Mouse (Mus musculus) lung, embryonic 14.5 days (tissue): ENCODE data around the gene Olfr318. TPM values are rescaled to one million over a fixed set of nuclear protein-coding genes. Genes with fewer than 3 reads are reported as not detected.
"Not testable (repeated sequence)": the region's sequence is repeated elsewhere in the genome, so short reads cannot be mapped to it uniquely, and the experiment has no call there.

Experiments used
- ATAC-seq: fragments of 200-750 bp; cut with Nextera tagmentation; 2 replicates; pipeline ENCODE4 v1.8.0; 2017; ENCODE audit warnings: mild to moderate bottlenecking, moderate TSS enrichment, moderate library complexity; ENCODE audit not compliant: insufficient read depth
- DNase-seq: peaks from one replicate; pipeline ENCODE4 v3.0.0-alpha.2; 2015
- H3K27ac ChIP-seq: fragments of 300-500 bp; sonication (generic); 2 replicates; pipeline ENCODE4 v1.5.1; 2014; ENCODE audit warnings: low read depth, mild to moderate bottlenecking, moderate library complexity
- H3K27me3 ChIP-seq: fragments of 300-500 bp; sonication (generic); 2 replicates; pipeline ENCODE4 v1.6.1; 2014; ENCODE audit warnings: low read length, control low read depth; ENCODE audit not compliant: insufficient read depth
- H3K36me3 ChIP-seq: fragments of 300-500 bp; sonication (generic); 2 replicates; pipeline ENCODE4 v1.6.1; 2014; ENCODE audit warnings: control low read depth; ENCODE audit not compliant: insufficient read depth
- H3K4me1 ChIP-seq: fragments of 300-500 bp; sonication (generic); 2 replicates; pipeline ENCODE4 v1.6.1; 2014; ENCODE audit warnings: antibody characterized with exemption, control low read depth; ENCODE audit not compliant: insufficient read depth
- H3K4me2 ChIP-seq: fragments of 300-500 bp; sonication (generic); 2 replicates; pipeline ENCODE4 v1.6.1; 2014; ENCODE audit warnings: mild to moderate bottlenecking
- H3K4me3 ChIP-seq: fragments of 300-500 bp; sonication (generic); 2 replicates; pipeline ENCODE4 v1.5.1; 2014; ENCODE audit warnings: low read depth, low read length
- H3K9ac ChIP-seq: fragments of 300-500 bp; sonication (generic); 2 replicates; pipeline ENCODE4 v1.6.1; 2014
- H3K9me3 ChIP-seq: fragments of 300-500 bp; sonication (generic); 2 replicates; pipeline ENCODE4 v1.6.1; 2016; ENCODE audit warnings: low read depth, low read length, control low read depth
- CTCF ChIP-seq: IDR thresholded peaks from 2 replicates; pipeline ENCODE4 v1.5.1; 2016; ENCODE audit warnings: antibody characterized with exemption, low read depth
- WGBS: fragments of 180-500 bp; shearing (Covaris S2); extraction: QIAGEN DNeasy Blood & Tissue Kit; methylation state at CpG from one replicate; pipeline ENCODE4 v1.1.7; 2014; 5-methylcytosine and 5-hydroxymethylcytosine counted together
- polyA plus RNA-seq: library from polyadenylated mRNA; unstranded; fragments of >200 nt; fragmentation: Nextera tagmentation; extraction: Ambion mirVana; gene quantifications from 2 replicates; pipeline ENCODE4 v1.2.1, GENCODE M21; 2014

Gene Olfr318
- polyA plus RNA-seq, 1 experiment from 2014 or later = not detected

DNA sequence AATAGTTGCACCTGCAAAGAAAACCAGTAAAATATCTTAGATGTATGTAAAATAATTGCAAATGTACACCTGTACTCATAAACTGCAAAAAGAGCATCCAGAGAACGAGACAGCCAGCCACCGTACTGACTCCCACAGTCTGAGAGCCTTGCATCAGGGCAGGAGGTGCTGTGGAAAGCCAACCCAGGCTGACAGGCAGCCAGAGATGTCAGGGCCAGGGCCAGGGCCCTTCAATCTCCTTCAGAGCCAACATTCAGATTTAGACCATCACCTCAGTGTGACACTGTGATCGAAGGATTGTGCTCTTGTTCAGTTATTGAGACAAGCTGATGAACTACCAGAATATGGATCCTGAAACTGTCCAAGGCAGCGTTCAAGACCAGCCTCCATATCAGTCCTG lies 4.1 kb downstream of the Olfr318 start:
- no peak overlapping the region for H3K9ac ChIP-seq
- no peaks in the 10 kb centered on the region for H3K36me3 ChIP-seq
- no peak overlapping the region for H3K27ac ChIP-seq
- DNase-seq = no peak
- H3K27me3 ChIP-seq = no peaks in the 10 kb centered on the region
- H3K4me1 ChIP-seq = no peaks in the 10 kb centered on the region
- no peaks in the 10 kb centered on the region for H3K9me3 ChIP-seq
- TF ChIP-seq CTCF = no peak
- ATAC-seq = no peak
- H3K4me3 ChIP-seq = no peak overlapping the region
- no peak overlapping the region for H3K4me2 ChIP-seq
- WGBS = 80% methylated on average over 4 of the region's 4 CpGs

DNA sequence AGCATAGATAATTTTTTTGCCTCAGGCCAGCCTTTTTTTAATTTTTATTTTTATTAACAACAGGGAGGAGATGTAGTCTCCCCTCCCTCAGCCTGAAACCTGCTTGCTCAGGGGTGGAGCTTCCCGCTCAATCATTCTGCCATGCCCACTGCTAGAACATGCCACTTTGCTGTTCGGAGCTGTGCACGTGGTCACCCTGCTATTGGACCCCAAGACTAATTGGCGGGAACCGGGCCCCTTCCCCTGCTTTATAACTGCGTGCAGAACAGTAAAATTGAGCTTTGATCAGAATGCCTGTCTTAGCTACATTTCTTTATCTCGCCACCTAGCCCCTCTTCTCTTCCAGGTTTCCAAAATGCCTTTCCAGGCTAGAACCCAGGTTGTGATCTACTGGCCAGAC lies 6.1 kb downstream of the Olfr318 start:
- ATAC-seq, H3K27me3 ChIP-seq, H3K4me1 ChIP-seq, H3K9me3 ChIP-seq, H3K4me2 ChIP-seq, DNase-seq, H3K36me3 ChIP-seq, H3K9ac ChIP-seq, H3K4me3 ChIP-seq, H3K27ac ChIP-seq: not testable (repeated sequence)
- WGBS = 83% methylated on average over 6 of the region's 7 CpGs

- Histone ChIP-seq H3K4me3 (no peak overlapping the region), H3K4me2 (no peak overlapping the region), H3K27me3 (no peaks in the 10 kb centered on the region), H3K9me3 (no peaks in the 10 kb centered on the region), H3K36me3 (no peaks in the 10 kb centered on the region), H3K4me1 (no peaks in the 10 kb centered on the region), H3K9ac (no peak overlapping the region), H3K27ac (no peak overlapping the region)
- ATAC-seq (no peak), DNase-seq (no peak)
- 78% methylated on average over 11 of the region's 11 CpGs for WGBS
- TF ChIP-seq CTCF = no peak
These were observed 14.7 kb downstream of the Olfr318 start for GRCm38 (mm10) chr11:58709086-58709485.

DNA sequence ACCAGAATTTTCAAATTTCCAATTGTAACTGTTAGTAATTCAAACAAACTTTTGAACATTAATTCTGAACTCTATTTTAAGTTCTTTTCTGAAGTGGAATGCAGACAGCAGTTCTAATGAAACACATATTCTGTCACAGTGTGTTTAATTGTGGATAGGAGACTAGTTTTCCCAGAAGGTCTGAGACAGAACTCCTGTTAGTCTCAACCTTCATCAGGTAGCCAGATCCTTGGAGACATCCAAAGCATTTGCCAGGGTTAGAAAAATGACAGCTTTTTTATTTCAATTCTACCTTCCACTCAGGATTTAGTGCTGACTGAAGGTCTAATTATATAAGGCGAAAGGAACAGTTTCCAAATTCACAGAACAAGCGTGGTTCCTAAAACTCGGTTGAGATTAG lies 25.0 kb downstream of the Olfr318 start, which contains the start of gene Olfr319:
TSS of gene Olfr319 (plus strand) at position 301 of the 400 bp plus-strand sequence.
- Histone ChIP-seq H3K9ac (no peak within 1 kb of the TSS), H3K4me2 (no peak within 1 kb of the TSS), H3K27ac (no peak within 1 kb of the TSS), H3K4me3 (no peak within 1 kb of the TSS), H3K4me1 (no peaks in the 10 kb centered on the region), H3K36me3 (no peaks in the 10 kb centered on the region), H3K9me3 (0 out of 2 replicates have a peak, but pooled peaks cover 3% of the 10 kb centered on the region), H3K27me3 (no peaks in the 10 kb centered on the region)
- 79% methylated on average over 3 of the region's 3 CpGs for WGBS
- DNase-seq (no peak), ATAC-seq (no peak)
- no peak for TF ChIP-seq CTCF

DNA sequence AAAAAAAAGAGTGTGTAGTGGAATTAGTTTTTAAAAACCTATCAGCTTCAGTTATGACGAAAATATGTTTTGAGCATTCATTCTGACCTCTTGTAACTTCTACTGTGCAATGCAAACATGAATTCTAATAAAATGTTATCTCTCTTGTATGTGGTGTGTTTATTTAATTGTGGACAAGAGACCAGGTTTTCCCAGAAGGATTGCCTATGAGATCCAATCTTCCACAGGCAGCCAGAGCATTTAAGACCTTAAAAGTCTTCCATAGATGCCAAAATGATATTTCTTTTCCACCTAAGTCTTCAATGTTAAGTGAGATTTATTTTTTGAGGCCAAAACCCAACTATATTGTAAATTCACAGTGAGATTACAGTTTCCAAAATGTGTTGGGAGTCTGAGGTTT lies 43.0 kb downstream of the Olfr318 start, which contains the start of gene Olfr320:
TSS of gene Olfr320 (plus strand) at position 301 of the 400 bp plus-strand sequence.
- Histone ChIP-seq H3K9me3 (no peaks in the 10 kb centered on the region), H3K4me1 (no peaks in the 10 kb centered on the region), H3K9ac (no peak within 1 kb of the TSS), H3K4me2 (no peak within 1 kb of the TSS), H3K4me3 (no peak within 1 kb of the TSS), H3K27me3 (no peaks in the 10 kb centered on the region), H3K27ac (no peak within 1 kb of the TSS), H3K36me3 (no peaks in the 10 kb centered on the region)
- no peak for TF ChIP-seq CTCF
- ATAC-seq (no peak), DNase-seq (no peak)
- 85% methylated on average over 1 of the region's 1 CpGs for WGBS

GRCm38 (mm10) chr11:58671825-58672224 lies 52.0 kb downstream of the Olfr318 start:
- Histone ChIP-seq H3K27me3 (no peaks in the 10 kb centered on the region), H3K9me3 (no peaks in the 10 kb centered on the region), H3K9ac (no peak overlapping the region), H3K4me1 (no peaks in the 10 kb centered on the region), H3K4me3 (no peak overlapping the region), H3K4me2 (no peak overlapping the region), H3K27ac (no peak overlapping the region), H3K36me3 (no peaks in the 10 kb centered on the region)
- WGBS = 50% methylated on average over 4 of the region's 4 CpGs
- DNase-seq = no peak
- no peak for TF ChIP-seq CTCF
- no peak for ATAC-seq

- Histone ChIP-seq H3K36me3 (no peaks in the 10 kb centered on the region), H3K4me3 (no peak overlapping the region), H3K4me1 (no peaks in the 10 kb centered on the region), H3K9ac (no peak overlapping the region), H3K27me3 (no peaks in the 10 kb centered on the region), H3K27ac (no peak overlapping the region), H3K4me2 (no peak overlapping the region), H3K9me3 (no peaks in the 10 kb centered on the region)
- TF ChIP-seq CTCF = 0 out of 2 replicates have a peak, but pooled peaks have one; percentile 3
- DNase-seq (no peak), ATAC-seq (no peak)
These were observed 54.6 kb downstream of the Olfr318 start for GRCm38 (mm10) chr11:58669252-58669651.

Other genes starting within 250 kb of the Olfr318 start
- gene Olfr332, start 231.5 kb downstream of the Olfr318 start, polyA plus RNA-seq = not detected in 2 replicates
- gene Olfr331, start 221.4 kb downstream of the Olfr318 start, polyA plus RNA-seq = not detected in 2 replicates
- gene Olfr330, start 189.2 kb downstream of the Olfr318 start, polyA plus RNA-seq = not detected in 2 replicates
- not detected in 2 replicates for gene Olfr329-ps, start 177.6 kb downstream of the Olfr318 start, polyA plus RNA-seq
- 0.07 and 0.08 TPM in 2 replicates for gene Olfr328, start 168.4 kb downstream of the Olfr318 start, polyA plus RNA-seq
- not detected in 2 replicates for gene Olfr224, start 153.5 kb downstream of the Olfr318 start, polyA plus RNA-seq
- gene Olfr325, start 146.3 kb downstream of the Olfr318 start, polyA plus RNA-seq = not detected in 2 replicates
- not detected in 2 replicates for gene Olfr324, start 128.9 kb downstream of the Olfr318 start, polyA plus RNA-seq
- not detected in 2 replicates for gene 2210407C18Rik, start 107.9 kb downstream of the Olfr318 start, polyA plus RNA-seq
- gene Olfr323, start 93.5 kb downstream of the Olfr318 start, polyA plus RNA-seq = not detected in 2 replicates
- 0.11 TPM in 1 of 2 replicates, not detected in the other for gene Trim58, start 83.5 kb downstream of the Olfr318 start, polyA plus RNA-seq
- gene Olfr322, start 65.2 kb downstream of the Olfr318 start, polyA plus RNA-seq = not detected in 2 replicates
- gene Olfr320, start 42.9 kb downstream of the Olfr318 start, polyA plus RNA-seq = not detected in 2 replicates
- not detected in 2 replicates for gene Olfr319, start 24.9 kb downstream of the Olfr318 start, polyA plus RNA-seq
- not detected in 2 replicates for gene Olfr317, start 15.2 kb upstream of the Olfr318 start, polyA plus RNA-seq
- not detected in 2 replicates for gene Olfr316, start 28.7 kb upstream of the Olfr318 start, polyA plus RNA-seq
- gene Olfr315, start 49.2 kb upstream of the Olfr318 start, polyA plus RNA-seq = not detected in 2 replicates
- 0.11 TPM in 1 of 2 replicates, not detected in the other for gene Olfr314, start 58.9 kb upstream of the Olfr318 start, polyA plus RNA-seq
- not detected in 2 replicates for gene Fam183b, start 77.9 kb upstream of the Olfr318 start, polyA plus RNA-seq
- not detected in 2 replicates for gene Olfr313, start 91.0 kb upstream of the Olfr318 start, polyA plus RNA-seq
- not detected in 2 replicates for gene Olfr312, start 105.2 kb upstream of the Olfr318 start, polyA plus RNA-seq
- gene Olfr311, start 115.2 kb upstream of the Olfr318 start, polyA plus RNA-seq = not detected in 2 replicates
- 7.2 and 9.3 TPM in 2 replicates for gene Gm12258, start 123.1 kb upstream of the Olfr318 start, polyA plus RNA-seq
- gene 2810021J22Rik, start 143.2 kb upstream of the Olfr318 start, polyA plus RNA-seq = 5.8 and 9.2 TPM in 2 replicates
- 7.8 and 7.9 TPM in 2 replicates for gene Zfp39, start 180.2 kb upstream of the Olfr318 start, polyA plus RNA-seq
- not detected in 2 replicates for gene Btnl10, start 193.9 kb upstream of the Olfr318 start, polyA plus RNA-seq
- 273 and 293 TPM in 2 replicates for gene Rnf187, start 214.9 kb upstream of the Olfr318 start, polyA plus RNA-seq
- gene Hist3h2ba, start 224.9 kb upstream of the Olfr318 start, polyA plus RNA-seq = 9.0 and 9.5 TPM in 2 replicates
- gene Hist3h2a, start 230.7 kb upstream of the Olfr318 start, polyA plus RNA-seq = 18.1 and 18.5 TPM in 2 replicates
- gene Trim17, start 230.7 kb upstream of the Olfr318 start, polyA plus RNA-seq = 0.14 and 0.22 TPM in 2 replicates